Comparison of ENCODE assay signal across 8 mouse cellular contexts in genomic region chr1:131963085-131963951, GRCm38 (mm10). TPM values are rescaled to one million over a fixed set of nuclear protein-coding genes. Genes with fewer than 3 reads are reported as not detected.
A peak's percentile ranks its signal among the peaks of the same experiment; 100 is the strongest.
DNase-seq lines count a peak whose midpoint lies in the region; ATAC-seq lines count a peak whose summit lies in the region.

No protein-coding gene starts in this region.

- intact Hi-C loops in left cerebral cortex, postnatal 36 days (cut with DNase I) = no loop called here

- DNase-seq in MEL-GATA-1-ER (ENCODE audit: extremely low read depth, low read depth) = peak; percentile 47
- peak; percentile 37 for DNase-seq in forebrain, embryonic 10.5 days (ENCODE audit: extremely low spot score, low spot score)
- DNase-seq in induced T-regulatory cell, adult 2 months (ENCODE audit: low read depth) = peak; percentile 32
- DNase-seq in ovary, adult 18-20 months (ENCODE audit: low spot score) = no peak
- no peak for DNase-seq in left cerebral cortex, postnatal 36 days (ENCODE audit: low spot score in 2 of 2)

- no peaks in the 10 kb centered on the region; the same call in 1 of the 2 replicates for H3K9me3 ChIP-seq in erythroblast, embryonic 14.5 days (ENCODE audit: control insufficient read depth, low read length)
- H3K9me3 ChIP-seq in forebrain, embryonic 10.5 days = no peaks in the 10 kb centered on the region

- H3K27ac ChIP-seq in forebrain, embryonic 10.5 days = peak overlapping the region; percentile 93
- H3K27ac ChIP-seq in macrophage = no peak overlapping the region

- H3K4me1 ChIP-seq in erythroblast, embryonic 14.5 days (ENCODE audit: control insufficient read depth) = peaks cover 4% of the 10 kb centered on the region
- peaks cover 70% of the 10 kb centered on the region for H3K4me1 ChIP-seq in forebrain, embryonic 10.5 days

- H3K36me3 ChIP-seq in erythroblast, embryonic 14.5 days (ENCODE audit: control insufficient read depth) = no peaks in the 10 kb centered on the region
- H3K36me3 ChIP-seq in forebrain, embryonic 10.5 days (replicated peaks) = no peaks in the 10 kb centered on the region
- no peaks in the 10 kb centered on the region for H3K36me3 ChIP-seq in macrophage (ENCODE audit: inconsistent target)

- H3K4me3 ChIP-seq in erythroblast, embryonic 14.5 days (replicated peaks) = peak overlapping the region; percentile 57
- peak overlapping the region; percentile 96 for H3K4me3 ChIP-seq in forebrain, embryonic 10.5 days
- H3K4me3 ChIP-seq in macrophage (ENCODE audit: inconsistent target) = peak overlapping the region; percentile 25; the same call in 1 of the 2 replicates

- H3K27me3 ChIP-seq in erythroblast, embryonic 14.5 days (ENCODE audit: control insufficient read depth) = peaks cover 61% of the 10 kb centered on the region
- H3K27me3 ChIP-seq in forebrain, embryonic 10.5 days (ENCODE audit: poor library complexity, severe bottlenecking) = peaks cover 88% of the 10 kb centered on the region

- ATAC-seq in erythroblast, adult 5-6 weeks (replicated peaks; ENCODE audit: low FRiP score, poor library complexity, severe bottlenecking) = no peak

- H3K79me2 ChIP-seq in macrophage (ENCODE audit: inconsistent target) = no peaks in the 10 kb centered on the region

- under 1% methylated on average over 76 of the region's 76 CpGs for WGBS in forebrain, embryonic 10.5 days
- WGBS in macrophage (ENCODE audit: missing documents) = 1% methylated on average over 76 of the region's 76 CpGs

RNA-seq across cellular contexts. Expression of gene Slc45a3, which starts 0.6 kb away (rescaled TPM):
- 0.02 and 0.03 TPM in 2 replicates for polyA plus RNA-seq in erythroblast, embryonic 14.5 days (2012)
- not detected in 2 replicates for total RNA-seq in erythroblast, adult 5-6 weeks (2015; ENCODE audit: low replicate concordance)
- 0.56 and 1.3 TPM in 2 replicates for total RNA-seq in erythroblast, adult 5-6 weeks (2017; ENCODE audit: low replicate concordance)
- polyA plus RNA-seq in forebrain, embryonic 10.5 days (2016; fragmentation: Nextera tagmentation; extraction: Ambion mirVana) = 9.0 and 9.3 TPM in 2 replicates
- total RNA-seq in macrophage (2018; cell fraction: chromatin; rRNA removed) = 1 to 10 TPM in 4 of 26 experiments, under 1 TPM in 9, not detected in 13; 0.23 to 4.6 (median 0.77) TPM
- total RNA-seq in macrophage (2018; cell fraction: cytosol; rRNA removed) = 1 to 10 TPM in 5 of 26 experiments, under 1 TPM in 21; 0.07 to 2.1 (median 0.38) TPM
- total RNA-seq in macrophage (2018; cell fraction: nucleus; rRNA removed) = 1 to 10 TPM in 4 of 26 experiments, under 1 TPM in 15, not detected in 7; 0.14 to 5.3 (median 0.48) TPM
- polyA plus RNA-seq in macrophage (2018) = 0.39 to 2.0 TPM (median 0.70 TPM) in 3 replicates
- total RNA-seq in left cerebral cortex, postnatal 36 days (2021) = 1 to 10 TPM; 1.0 to 1.4 TPM

RNA-seq across cellular contexts. Expression of gene Elk4, which starts 44.1 kb away (rescaled TPM):
- polyA plus RNA-seq in erythroblast, embryonic 14.5 days (2012) = 0.15 and 0.38 TPM in 2 replicates
- total RNA-seq in erythroblast, adult 5-6 weeks (2015; ENCODE audit: low replicate concordance) = 96.8 and 101 TPM in 2 replicates
- total RNA-seq in erythroblast, adult 5-6 weeks (2017; ENCODE audit: low replicate concordance) = 75.8 and 94.4 TPM in 2 replicates
- polyA plus RNA-seq in forebrain, embryonic 10.5 days (2016; fragmentation: Nextera tagmentation; extraction: Ambion mirVana) = 12.0 and 13.8 TPM in 2 replicates
- total RNA-seq in macrophage (2018; cell fraction: chromatin; rRNA removed) = 100 to 1,000 TPM in 23 of 26 experiments, 10 to 100 TPM in 3; 77.4 to 155 (median 127) TPM
- 10 to 100 TPM; 47.1 to 67.2 (median 56.3) TPM for total RNA-seq in macrophage (2018; cell fraction: cytosol; rRNA removed)
- total RNA-seq in macrophage (2018; cell fraction: nucleus; rRNA removed) = 100 to 1,000 TPM in 23 of 26 experiments, 10 to 100 TPM in 3; 91.4 to 149 (median 115) TPM
- polyA plus RNA-seq in macrophage (2018) = 17.7 to 25.3 TPM (median 23.4 TPM) in 3 replicates
- total RNA-seq in left cerebral cortex, postnatal 36 days (2021) = 10 to 100 TPM; 48.7 to 54.6 TPM

RNA-seq across cellular contexts. Expression of gene Nucks1, which starts 53.0 kb away (rescaled TPM):
- polyA plus RNA-seq in erythroblast, embryonic 14.5 days (2012) = 1.1 and 1.3 TPM in 2 replicates
- total RNA-seq in erythroblast, adult 5-6 weeks (2015; ENCODE audit: low replicate concordance) = 35.0 and 47.6 TPM in 2 replicates
- total RNA-seq in erythroblast, adult 5-6 weeks (2017; ENCODE audit: low replicate concordance) = 77.1 and 83.3 TPM in 2 replicates
- polyA plus RNA-seq in forebrain, embryonic 10.5 days (2016; fragmentation: Nextera tagmentation; extraction: Ambion mirVana) = 120 and 122 TPM in 2 replicates
- total RNA-seq in macrophage (2018; cell fraction: chromatin; rRNA removed) = 10 to 100 TPM; 12.1 to 49.2 (median 26.9) TPM
- total RNA-seq in macrophage (2018; cell fraction: cytosol; rRNA removed) = 10 to 100 TPM; 39.7 to 83.4 (median 59.5) TPM
- 10 to 100 TPM; 24.1 to 85.6 (median 37.6) TPM for total RNA-seq in macrophage (2018; cell fraction: nucleus; rRNA removed)
- polyA plus RNA-seq in macrophage (2018) = 30.6 to 64.9 TPM (median 34.7 TPM) in 3 replicates
- total RNA-seq in left cerebral cortex, postnatal 36 days (2021) = 100 to 1,000 TPM; 144 to 148 TPM

Comparison
In these comparisons a context has a peak if more than half of its experiments do, and no peak if none do; other contexts are left out.
1. H3K4me3 ChIP-seq: peak in every context shown above with its lines; median percentile 96 in forebrain, embryonic 10.5 days; 57 in erythroblast, embryonic 14.5 days; 25 in macrophage.
2. DNase-seq: peak in MEL-GATA-1-ER (single experiment), forebrain, embryonic 10.5 days (single experiment) and induced T-regulatory cell, adult 2 months (single experiment); none in ovary, adult 18-20 months (single experiment) and left cerebral cortex, postnatal 36 days (0 of 2).
3. RNA of gene Nucks1, which starts 53.0 kb away (polyA plus RNA-seq): 120 to 122 TPM in forebrain, embryonic 10.5 days and 30.6 to 64.9 TPM in macrophage; 1.1 to 1.3 TPM in erythroblast, embryonic 14.5 days; every median in the first group is over 10 times any median in the second.